Mouse (Mus musculus): ENCODE results near the gene Plekha3.
A peak's percentile ranks its signal among the peaks of the same experiment; 100 is the strongest.

GRCm38 (mm10) chr2:76655982-76656381 lies 19.1 kb upstream of the Plekha3 start:
- TF ChIP-seq EP300 (IDR thresholded peaks at IDR 0.05; ENCODE audit: insufficient read depth, low read depth, low read length) (no peak), CTCF (IDR thresholded peaks at IDR 0.05; ENCODE audit: low read depth, low read length) (peak; percentile 42), POLR2A (IDR thresholded peaks at IDR 0.05; ENCODE audit: insufficient read depth, low read length) (no peak)
